Mouse (Mus musculus) neural tube, embryonic 11.5 days (tissue): Measurements from ENCODE around the gene Akap12. TPM values are rescaled to one million over a fixed set of nuclear protein-coding genes. Genes with fewer than 3 reads are reported as not detected.

ENCODE experiments used
- ATAC-seq: fragments of 200-750 bp; cut with Nextera tagmentation; 2 replicates; pipeline ENCODE4 v1.8.0; 2017; ENCODE audit warnings: moderate number of reproducible peaks, mild to moderate bottlenecking, moderate TSS enrichment, moderate library complexity; ENCODE audit not compliant: insufficient read depth, low FRiP score, low TSS enrichment
- DNase-seq: peaks from one replicate; pipeline ENCODE4 v3.0.0-alpha.2; 2015; ENCODE audit warnings: low spot score
- H3K27ac ChIP-seq: fragments of 300-500 bp; sonication (generic); 2 replicates; pipeline ENCODE4 v1.5.1; 2014; ENCODE audit warnings: low read depth, mild to moderate bottlenecking, low read length
- H3K27me3 ChIP-seq: fragments of 300-500 bp; sonication (generic); 2 replicates; pipeline ENCODE4 v1.6.1; 2014; ENCODE audit warnings: mild to moderate bottlenecking, low read length, mixed read lengths; ENCODE audit not compliant: control insufficient read depth, insufficient read depth
- H3K36me3 ChIP-seq: fragments of 300-500 bp; sonication (generic); 2 replicates; pipeline ENCODE4 v1.6.1; 2014; ENCODE audit warnings: mild to moderate bottlenecking, low read length, moderate library complexity, mixed read lengths; ENCODE audit not compliant: control insufficient read depth, insufficient read depth
- H3K4me1 ChIP-seq: fragments of 300-500 bp; sonication (generic); 2 replicates; pipeline ENCODE4 v1.6.1; 2014; ENCODE audit warnings: low read length, mixed read lengths; ENCODE audit not compliant: control insufficient read depth, insufficient read depth
- H3K4me2 ChIP-seq: fragments of 300-500 bp; sonication (generic); 2 replicates; pipeline ENCODE4 v1.6.1; 2014; ENCODE audit warnings: low read depth, mild to moderate bottlenecking, moderate library complexity
- H3K4me3 ChIP-seq: fragments of 300-500 bp; sonication (generic); 2 replicates; pipeline ENCODE4 v1.5.1; 2014; ENCODE audit warnings: low read depth, low read length
- H3K9ac ChIP-seq: fragments of 300-500 bp; sonication (generic); 2 replicates; pipeline ENCODE4 v1.6.1; 2014; ENCODE audit warnings: mild to moderate bottlenecking, low read length
- H3K9me3 ChIP-seq: fragments of 300-500 bp; sonication (generic); 2 replicates; pipeline ENCODE4 v1.6.1; 2016; ENCODE audit warnings: low read length; ENCODE audit not compliant: control insufficient read depth
- WGBS: fragments of 180-500 bp; shearing (Covaris S2); extraction: QIAGEN DNeasy Blood & Tissue Kit; methylation state at CpG from one replicate; pipeline ENCODE4 v1.1.7; 2014; 5-methylcytosine and 5-hydroxymethylcytosine counted together
- polyA plus RNA-seq: library from polyadenylated mRNA; unstranded; fragments of >200 nt; fragmentation: Nextera tagmentation; extraction: Ambion mirVana; gene quantifications from 2 replicates; pipeline ENCODE4 v1.2.1, GENCODE M21; 2014

Gene Akap12
- polyA plus RNA-seq, 1 experiment from 2014 or later: 74.4 TPM

DNA sequence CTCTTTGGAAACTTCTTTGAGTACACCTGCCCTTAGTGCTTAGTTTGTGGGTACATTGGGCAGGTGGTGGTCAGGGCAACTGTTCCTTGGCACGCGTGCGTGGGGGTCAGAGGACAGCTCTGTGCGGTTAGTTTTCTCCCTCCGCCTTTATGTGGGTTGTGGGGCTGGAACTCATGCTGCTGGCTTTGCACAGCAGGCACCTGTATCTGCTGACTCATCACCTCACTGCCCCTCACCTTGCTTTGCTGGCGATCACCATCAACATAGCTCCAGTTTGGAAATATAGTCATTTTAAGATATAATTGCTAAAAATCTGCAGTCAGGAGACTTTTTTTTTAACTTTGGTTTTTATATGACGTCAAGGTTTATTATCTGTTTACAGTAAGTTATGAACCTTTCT lies 2.0 kb downstream of the Akap12 start:
- no peak overlapping the region for H3K9ac ChIP-seq
- no peaks in the 10 kb centered on the region for H3K9me3 ChIP-seq
- H3K36me3 ChIP-seq: no peaks in the 10 kb centered on the region
- 0 out of 2 replicates have a peak overlapping the region, but pooled peaks have one; percentile 65 for H3K4me3 ChIP-seq
- H3K27ac ChIP-seq: no peak overlapping the region
- DNase-seq (no peak), ATAC-seq (no peak)
- no peaks in the 10 kb centered on the region for H3K27me3 ChIP-seq
- peaks cover 14% of the 10 kb centered on the region; the same call in 1 of the 2 replicates for H3K4me1 ChIP-seq
- H3K4me2 ChIP-seq: peak overlapping the region; percentile 85
- 93% methylated on average over 7 of the region's 7 CpGs for whole genome bisulfite sequencing

GRCm38 (mm10) chr10:4275572-4275971 lies 9.4 kb downstream of the Akap12 start:
- no peak overlapping the region for H3K27ac ChIP-seq
- H3K4me3 ChIP-seq: no peak overlapping the region
- H3K4me1 ChIP-seq: no peaks in the 10 kb centered on the region
- H3K36me3 ChIP-seq: no peaks in the 10 kb centered on the region
- H3K27me3 ChIP-seq: no peaks in the 10 kb centered on the region
- DNase-seq (no peak), ATAC-seq (no peak)
- no peaks in the 10 kb centered on the region for H3K9me3 ChIP-seq
- no peak overlapping the region for H3K9ac ChIP-seq
- H3K4me2 ChIP-seq: no peak overlapping the region
- WGBS: 93% methylated on average over 10 of the region's 10 CpGs

- WGBS: 93% methylated on average over 13 of the region's 13 CpGs
- H3K9ac ChIP-seq: no peak overlapping the region
- ATAC-seq (no peak), DNase-seq (no peak)
- no peak overlapping the region for H3K4me2 ChIP-seq
- H3K27me3 ChIP-seq: no peaks in the 10 kb centered on the region
- no peaks in the 10 kb centered on the region for H3K36me3 ChIP-seq
- no peak overlapping the region for H3K27ac ChIP-seq
- H3K4me3 ChIP-seq: no peak overlapping the region
- H3K9me3 ChIP-seq: no peaks in the 10 kb centered on the region
- H3K4me1 ChIP-seq: no peaks in the 10 kb centered on the region
These were observed 9.9 kb downstream of the Akap12 start for GRCm38 (mm10) chr10:4276081-4276480.

- Histone ChIP-seq H3K4me3 (no peak overlapping the region), H3K27me3 (no peaks in the 10 kb centered on the region), H3K9ac (no peak overlapping the region), H3K4me1 (no peaks in the 10 kb centered on the region), H3K4me2 (no peak overlapping the region), H3K36me3 (no peaks in the 10 kb centered on the region), H3K9me3 (no peaks in the 10 kb centered on the region), H3K27ac (no peak overlapping the region)
- no peak for ATAC-seq
- DNase-seq: no peak
- WGBS: 78% methylated on average over 6 of the region's 6 CpGs
These were observed 11.9 kb downstream of the Akap12 start for GRCm38 (mm10) chr10:4278041-4278440.

GRCm38 (mm10) chr10:4282395-4282794 lies 16.2 kb downstream of the Akap12 start:
- Histone ChIP-seq H3K4me2 (no peak overlapping the region), H3K9me3 (no peaks in the 10 kb centered on the region), H3K4me1 (no peaks in the 10 kb centered on the region), H3K27ac (no peak overlapping the region), H3K4me3 (no peak overlapping the region), H3K27me3 (no peaks in the 10 kb centered on the region), H3K36me3 (no peaks in the 10 kb centered on the region), H3K9ac (no peak overlapping the region)
- no peak for DNase-seq
- 63% methylated on average over 4 of the region's 4 CpGs for WGBS
- ATAC-seq: no peak

- Histone ChIP-seq H3K27me3 (no peaks in the 10 kb centered on the region), H3K4me1 (no peaks in the 10 kb centered on the region), H3K27ac (no peak overlapping the region), H3K9ac (no peak overlapping the region), H3K36me3 (no peaks in the 10 kb centered on the region), H3K4me2 (no peak overlapping the region), H3K9me3 (no peaks in the 10 kb centered on the region), H3K4me3 (no peak overlapping the region)
- DNase-seq (peak; percentile 6), ATAC-seq (no peak)
- 75% methylated on average over 1 of the region's 1 CpGs for WGBS
These were observed 18.6 kb downstream of the Akap12 start for GRCm38 (mm10) chr10:4284781-4285180.

DNA sequence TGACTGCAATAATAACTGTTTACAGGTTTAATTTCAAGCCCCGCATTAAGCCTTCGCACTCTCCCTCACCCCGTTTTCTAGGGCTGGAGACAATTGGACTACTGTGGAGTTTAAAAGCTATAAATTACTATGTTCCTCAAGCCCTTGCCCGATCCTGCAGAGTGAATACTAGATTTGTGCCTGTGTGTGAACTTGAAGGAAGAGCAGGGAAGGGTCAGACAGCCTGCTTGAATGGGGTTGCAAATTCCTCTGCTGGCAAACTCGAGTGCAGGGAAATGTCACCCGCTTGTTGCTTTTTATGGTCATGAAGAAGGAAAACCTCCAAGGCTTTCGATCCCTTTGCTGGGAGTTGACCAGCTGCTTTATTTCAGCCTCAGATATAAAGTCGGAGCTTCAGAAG lies 19.6 kb downstream of the Akap12 start:
- WGBS: 31% methylated on average over 8 of the region's 8 CpGs

DNA sequence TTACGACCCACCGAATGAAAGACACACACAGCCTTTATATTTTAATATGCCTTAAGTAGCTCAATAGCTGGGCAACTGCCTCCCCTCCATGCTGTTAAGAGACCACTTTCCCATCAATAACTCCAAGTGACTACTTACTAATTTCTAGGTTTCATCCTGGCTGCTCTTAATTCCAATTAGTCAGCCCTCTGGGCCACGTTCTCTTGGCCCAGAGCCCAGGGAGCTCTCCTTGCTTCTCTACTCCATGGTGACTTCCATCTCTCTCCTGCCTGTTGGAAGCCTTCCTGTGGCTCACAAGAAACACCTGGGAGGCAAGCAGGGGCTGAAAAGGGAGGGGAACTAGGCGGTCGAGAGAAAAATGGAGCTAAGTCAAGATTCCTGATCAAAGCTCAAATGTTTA lies 23.0 kb downstream of the Akap12 start:
- no peak overlapping the region for H3K4me2 ChIP-seq
- H3K27ac ChIP-seq: no peak overlapping the region
- WGBS: 64% methylated on average over 5 of the region's 5 CpGs
- ATAC-seq (no peak), DNase-seq (no peak)
- peaks cover 3% of the 10 kb centered on the region; the same call in 1 of the 2 replicates for H3K4me1 ChIP-seq
- no peaks in the 10 kb centered on the region for H3K9me3 ChIP-seq
- no peak overlapping the region for H3K9ac ChIP-seq
- no peak overlapping the region for H3K4me3 ChIP-seq
- H3K27me3 ChIP-seq: no peaks in the 10 kb centered on the region
- H3K36me3 ChIP-seq: no peaks in the 10 kb centered on the region

More for the DNA sequence above, 19.6 kb downstream of the Akap12 start:
- peak; percentile 72; the same call in 1 of the 2 replicates for ATAC-seq
- Histone ChIP-seq H3K27ac (peak overlapping the region; percentile 39), H3K4me3 (no peak overlapping the region), H3K36me3 (no peaks in the 10 kb centered on the region), H3K27me3 (no peaks in the 10 kb centered on the region), H3K9me3 (no peaks in the 10 kb centered on the region), H3K9ac (no peak overlapping the region), H3K4me1 (peaks cover 3% of the 10 kb centered on the region; the same call in 1 of the 2 replicates), H3K4me2 (no peak overlapping the region)
- peak; percentile 38 for DNase-seq

- H3K36me3 ChIP-seq: no peaks in the 10 kb centered on the region
- ATAC-seq (no peak), DNase-seq (no peak)
- H3K9ac ChIP-seq: no peak overlapping the region
- peaks cover 3% of the 10 kb centered on the region; the same call in 1 of the 2 replicates for H3K4me1 ChIP-seq
- WGBS: 39% methylated on average over 3 of the region's 3 CpGs
- H3K27me3 ChIP-seq: no peaks in the 10 kb centered on the region
- no peaks in the 10 kb centered on the region for H3K9me3 ChIP-seq
- no peak overlapping the region for H3K4me2 ChIP-seq
- no peak overlapping the region for H3K27ac ChIP-seq
- no peak overlapping the region for H3K4me3 ChIP-seq
These were observed 23.5 kb downstream of the Akap12 start for GRCm38 (mm10) chr10:4289636-4290035.
